ENCODE assay signal across 24 mouse cellular contexts in the genomic region with DNA sequence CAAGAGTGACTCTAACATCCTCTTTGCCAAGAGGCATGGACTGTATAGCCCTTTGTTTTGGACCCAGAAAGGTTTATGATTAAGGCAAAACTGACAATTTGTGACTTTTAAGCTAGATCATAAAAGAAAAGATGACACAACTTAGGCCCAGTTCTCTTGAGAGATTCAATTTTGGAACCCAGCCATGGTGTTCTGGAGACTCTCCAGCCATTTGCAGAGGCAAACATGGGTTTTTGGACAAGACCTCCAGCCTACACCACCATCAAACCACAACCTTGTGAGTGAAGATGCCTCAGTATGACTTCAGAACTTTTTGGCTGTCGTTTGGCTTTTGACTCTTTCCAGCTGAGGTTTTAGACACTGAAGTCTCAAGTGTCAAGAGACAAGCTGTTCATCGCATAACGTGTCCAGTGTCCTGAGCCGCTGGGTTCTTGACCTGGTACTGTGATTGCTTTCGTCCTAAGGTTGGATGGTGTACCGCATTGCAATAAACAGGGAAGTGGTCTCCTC.
DNase-seq lines count a peak whose midpoint lies in the region; ATAC-seq lines count a peak whose summit lies in the region.
"Had no signal": no experiment of that assay in that cellular context is flagged by ENCODE, and none has a peak within 500 bp of the region (broad histone marks: within the 10 kb centered on the region; RNA-seq: fewer than 3 reads in every experiment).

No protein-coding gene starts in this region.

- peak; percentile 93 for DNase-seq in heart, adult 11 months
- DNase-seq in kidney, postnatal 4 days: peak; percentile 16 to 31
- DNase-seq in 3134 (ENCODE audit: extremely low read depth, insufficient read length, low spot score): peak; percentile 10
- DNase-seq in adipocyte (ENCODE audit: low spot score): peak; percentile 64
- DNase-seq in thymus, postnatal 14 days: no peak
- no peak for DNase-seq in forebrain, embryonic 11.5 days (ENCODE audit: low spot score)
- DNase-seq: adrenal gland, postnatal 14 days; cerebellum, adult 11 months; cerebellum, postnatal 36 days; gastrocnemius, postnatal 10 days; layer of hippocampus, adult 9-11 months; liver, postnatal 0 days; midbrain, embryonic 14.5 days; right cerebral cortex, postnatal 14 days; thymus, postnatal 4 days had no signal

- H3K4me2 ChIP-seq in heart, embryonic 12.5 days: no peak overlapping the region
- no peak overlapping the region for H3K4me2 ChIP-seq in kidney, embryonic 14.5 days (replicated peaks; ENCODE audit: low read depth, low read length)
- no peak overlapping the region for H3K4me2 ChIP-seq in forebrain, embryonic 11.5 days (ENCODE audit: low read depth, low read length, severe bottlenecking)
- H3K4me2 ChIP-seq: embryonic facial prominence, embryonic 15.5 days; heart, embryonic 15.5 days; hindbrain, embryonic 15.5 days; intestine, embryonic 15.5 days had no signal

- WGBS in heart, embryonic 12.5 days: 81% methylated on average over 6 of the region's 6 CpGs
- WGBS in kidney, embryonic 14.5 days: 85% methylated on average over 6 of the region's 6 CpGs
- WGBS in forebrain, embryonic 11.5 days: 95% methylated on average over 6 of the region's 6 CpGs

- no peak overlapping the region for H3K4me3 ChIP-seq in heart, embryonic 12.5 days
- no peak overlapping the region for H3K4me3 ChIP-seq in kidney, embryonic 14.5 days (ENCODE audit: low read length)
- no peak overlapping the region for H3K4me3 ChIP-seq in forebrain, embryonic 11.5 days (ENCODE audit: low read depth, low read length)
- H3K4me3 ChIP-seq: embryonic facial prominence, embryonic 15.5 days; heart, embryonic 15.5 days; hindbrain, embryonic 15.5 days; intestine, embryonic 15.5 days; left cerebral cortex, adult 2 months; limb, embryonic 10.5 days; myocyte had no signal

- no peak overlapping the region for H3K9ac ChIP-seq in heart, embryonic 12.5 days
- no peak overlapping the region for H3K9ac ChIP-seq in kidney, embryonic 14.5 days (ENCODE audit: low read depth, low read length)
- no peak overlapping the region for H3K9ac ChIP-seq in forebrain, embryonic 11.5 days (ENCODE audit: low read length)
- H3K9ac ChIP-seq: embryonic facial prominence, embryonic 15.5 days; heart, embryonic 15.5 days; hindbrain, embryonic 15.5 days; intestine, embryonic 15.5 days; liver, postnatal 0 days had no signal

- ATAC-seq in heart, embryonic 12.5 days (ENCODE audit: insufficient number of reproducible peaks, low FRiP score): no peak
- ATAC-seq in kidney, embryonic 14.5 days (ENCODE audit: low FRiP score, low TSS enrichment): no peak
- no peak for ATAC-seq in forebrain, embryonic 11.5 days (replicated peaks; ENCODE audit: low FRiP score)
- ATAC-seq: intestine, embryonic 15.5 days; liver, postnatal 0 days had no signal

- no peaks in the 10 kb centered on the region for H3K27me3 ChIP-seq in heart, embryonic 12.5 days (replicated peaks)
- H3K27me3 ChIP-seq in kidney, embryonic 14.5 days (ENCODE audit: control insufficient read depth, insufficient read depth, low read length): no peaks in the 10 kb centered on the region
- no peaks in the 10 kb centered on the region for H3K27me3 ChIP-seq in forebrain, embryonic 11.5 days (ENCODE audit: control insufficient read depth, insufficient read depth, low read length)
- H3K27me3 ChIP-seq: heart, embryonic 15.5 days; hindbrain, embryonic 15.5 days; intestine, embryonic 15.5 days had no signal

- no peaks in the 10 kb centered on the region for H3K36me3 ChIP-seq in heart, embryonic 12.5 days
- no peaks in the 10 kb centered on the region for H3K36me3 ChIP-seq in kidney, embryonic 14.5 days (ENCODE audit: control insufficient read depth, insufficient read depth, low read length)
- no peaks in the 10 kb centered on the region for H3K36me3 ChIP-seq in forebrain, embryonic 11.5 days (ENCODE audit: control insufficient read depth, insufficient read depth, low read length)
- H3K36me3 ChIP-seq: embryonic facial prominence, embryonic 15.5 days; heart, embryonic 15.5 days; hindbrain, embryonic 15.5 days; intestine, embryonic 15.5 days; limb, embryonic 10.5 days had no signal

- no peak overlapping the region for H3K27ac ChIP-seq in heart, embryonic 12.5 days (ENCODE audit: poor library complexity, severe bottlenecking)
- H3K27ac ChIP-seq in kidney, embryonic 14.5 days (ENCODE audit: low read depth, low read length): no peak overlapping the region
- no peak overlapping the region for H3K27ac ChIP-seq in forebrain, embryonic 11.5 days (ENCODE audit: low read depth, low read length)
- H3K27ac ChIP-seq: embryonic facial prominence, embryonic 15.5 days; heart, embryonic 15.5 days; hindbrain, embryonic 15.5 days; intestine, embryonic 15.5 days; left cerebral cortex, adult 2 months; limb, embryonic 10.5 days had no signal

- H3K9me3 ChIP-seq in heart, embryonic 12.5 days (replicated peaks): no peaks in the 10 kb centered on the region
- H3K9me3 ChIP-seq in kidney, embryonic 14.5 days (ENCODE audit: control insufficient read depth, low read length): no peaks in the 10 kb centered on the region
- H3K9me3 ChIP-seq in forebrain, embryonic 11.5 days (ENCODE audit: control insufficient read depth, low read length): no peaks in the 10 kb centered on the region
- H3K9me3 ChIP-seq: embryonic facial prominence, embryonic 15.5 days; heart, embryonic 15.5 days; hindbrain, embryonic 15.5 days; intestine, embryonic 15.5 days; limb, embryonic 10.5 days had no signal

- no peaks in the 10 kb centered on the region for H3K4me1 ChIP-seq in heart, embryonic 12.5 days (replicated peaks)
- H3K4me1 ChIP-seq in kidney, embryonic 14.5 days (ENCODE audit: control insufficient read depth, insufficient read depth, low read length): peaks cover 6% of the 10 kb centered on the region
- H3K4me1 ChIP-seq in forebrain, embryonic 11.5 days (replicated peaks; ENCODE audit: control insufficient read depth, insufficient read depth, low read length): peaks cover 4% of the 10 kb centered on the region; the same call in 1 of the 2 replicates
- H3K4me1 ChIP-seq: heart, embryonic 15.5 days had no signal

Comparison
In these comparisons a context has a peak if more than half of its experiments do, and no peak if none do; other contexts are left out.
1. DNase-seq: peak in heart, adult 11 months (single experiment), kidney, postnatal 4 days (2 of 2), 3134 (single experiment) and adipocyte (single experiment); none in thymus, postnatal 14 days (single experiment) and forebrain, embryonic 11.5 days (single experiment).